Mouse (Mus musculus) G1E (cell line): ENCODE data around the gene 2010111I01Rik. TPM values are rescaled to one million over a fixed set of nuclear protein-coding genes. Genes with fewer than 3 reads are reported as not detected.
"Not testable (repeated sequence)": the region's sequence is repeated elsewhere in the genome, so short reads cannot be mapped to it uniquely, and the experiment has no call there.

Experiments
- ATAC-seq: 2 replicates; pipeline ENCODE4 v1.8.0; 2016; ENCODE audit warnings: mild to moderate bottlenecking; ENCODE audit not compliant: insufficient number of reproducible peaks, poor library complexity, low FRiP score, severe bottlenecking; ENCODE audit errors: extremely low read depth
- DNase-seq: peaks from one replicate; pipeline ENCODE4 v3.0.0; 2012; ENCODE audit warnings: low spot score
- H3K27me3 ChIP-seq: 2 replicates; pipeline ENCODE4 v1.6.1; 2012; ENCODE audit warnings: mild to moderate bottlenecking, low read length, inconsistent platforms; ENCODE audit not compliant: insufficient read depth
- H3K36me3 ChIP-seq: replicated peaks from 2 replicates; pipeline ENCODE3; 2012; ENCODE audit warnings: mild to moderate bottlenecking, inconsistent platforms
- H3K4me1 ChIP-seq: 2 replicates; pipeline ENCODE4 v1.6.1; 2012; ENCODE audit warnings: low read depth, low read length, inconsistent platforms, mixed read lengths; ENCODE audit not compliant: insufficient read depth
- H3K4me3 ChIP-seq: 2 replicates; pipeline ENCODE4 v1.5.1; 2012; ENCODE audit warnings: low read depth, mild to moderate bottlenecking, inconsistent platforms, low read length, moderate library complexity, mixed read lengths
- H3K9me3 ChIP-seq: replicated peaks from 2 replicates; pipeline ENCODE4 v1.6.1; 2012; ENCODE audit warnings: inconsistent platforms
- CTCF ChIP-seq: IDR thresholded peaks from 2 replicates; pipeline ENCODE4 v1.5.1; 2012; ENCODE audit warnings: low read depth, low read length, inconsistent platforms, mixed read lengths
- GATA1 ChIP-seq: IDR thresholded peaks from 2 replicates; pipeline ENCODE4 v1.6.1; 2012; ENCODE audit warnings: borderline replicate concordance, low read length, inconsistent platforms, mixed read lengths
- GATA2 ChIP-seq: IDR thresholded peaks from 2 replicates; pipeline ENCODE4 v1.6.1; 2012; ENCODE audit warnings: low read depth, low read length, inconsistent platforms, borderline replicate concordance
- POLR2AphosphoS5 ChIP-seq: IDR thresholded peaks from 2 replicates; pipeline ENCODE4 v1.6.1; 2012; ENCODE audit warnings: low read depth, low read length, inconsistent platforms; ENCODE audit not compliant: insufficient replicate concordance
- TAL1 ChIP-seq: conservative IDR thresholded peaks from 2 replicates; pipeline ENCODE4 v1.6.1; 2012; ENCODE audit warnings: low read depth, low read length, inconsistent platforms, mixed read lengths
- polyA plus RNA-seq: library from polyadenylated mRNA; stranded (reverse); fragments of >175 nt; gene quantifications from 2 replicates; pipeline ENCODE4 v1.2.3, GENCODE M21; 2012
- total RNA-seq, 2 experiments: library from RNA; stranded (forward) in 1 of 2; stranded (reverse) in 1 of 2; fragments of 200-1000 nt in 1 of 2; fragments of >200 nt in 1 of 2; fragmentation: Nextera tagmentation in 1 of 2; gene quantifications; 2 replicates each; pipeline ENCODE4 v1.2.3; 2014 to 2017

Gene 2010111I01Rik
- total and polyA plus RNA-seq, 3 experiments: 14.7 to 57.2 (median 22.2) TPM

DNA sequence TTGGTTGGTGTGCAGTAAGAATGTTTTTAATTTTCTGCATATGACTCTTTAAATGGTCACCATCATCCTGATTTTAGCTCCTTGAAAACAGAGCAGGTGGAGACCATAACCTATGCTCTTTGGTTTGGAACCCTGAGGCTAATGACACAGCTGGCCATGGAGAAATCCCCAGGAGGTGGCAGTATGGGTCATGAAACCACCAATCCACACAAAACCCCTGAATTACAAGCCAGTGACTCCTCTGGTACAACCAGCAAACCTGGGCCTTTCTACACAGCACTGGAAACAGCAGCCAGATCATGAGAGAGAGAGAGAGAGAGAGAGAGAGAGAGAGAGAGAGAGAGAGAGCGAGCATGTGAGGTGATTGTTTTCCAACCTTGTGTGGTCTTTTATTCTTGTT is 38.2 kb upstream of the 2010111I01Rik start:
- TF ChIP-seq CTCF: no peak
- no peak overlapping the region for H3K4me3 ChIP-seq
- no peaks in the 10 kb centered on the region for H3K27me3 ChIP-seq
- no peaks in the 10 kb centered on the region for H3K9me3 ChIP-seq
- H3K36me3 ChIP-seq: no peaks in the 10 kb centered on the region
- DNase-seq (no peak), ATAC-seq (no peak)
- H3K4me1 ChIP-seq: no peaks in the 10 kb centered on the region

DNA sequence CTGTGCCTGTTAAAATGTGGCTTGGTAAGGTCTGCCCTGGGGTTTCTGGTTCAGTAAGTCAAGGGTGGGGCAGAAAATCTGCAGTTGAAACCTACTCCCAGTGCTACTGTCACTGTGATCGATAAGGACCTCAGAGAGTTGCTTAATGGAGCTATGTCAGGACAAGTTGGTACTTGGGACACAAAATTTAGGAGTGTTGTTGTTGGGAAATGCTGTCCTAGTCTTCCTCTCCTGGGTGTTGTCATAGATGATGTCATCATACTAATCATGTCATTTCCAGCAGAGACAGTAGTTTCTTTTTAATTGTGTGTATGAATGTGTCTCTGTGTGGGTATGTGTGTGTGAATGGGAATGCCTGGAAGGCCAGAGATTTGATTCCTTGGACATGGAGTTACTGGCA is 37.2 kb upstream of the 2010111I01Rik start:
- no peaks in the 10 kb centered on the region for H3K36me3 ChIP-seq
- H3K4me3 ChIP-seq: no peak overlapping the region
- H3K27me3 ChIP-seq: no peaks in the 10 kb centered on the region
- no peak for DNase-seq
- no peaks in the 10 kb centered on the region for H3K9me3 ChIP-seq
- ATAC-seq: no peak
- H3K4me1 ChIP-seq: no peaks in the 10 kb centered on the region
- TF ChIP-seq CTCF (no peak), TAL1 (no peak), GATA1 (no peak), POLR2AphosphoS5 (no peak), GATA2 (no peak)

- ATAC-seq, H3K27me3 ChIP-seq, H3K9me3 ChIP-seq, DNase-seq, H3K4me3 ChIP-seq, H3K4me1 ChIP-seq, H3K36me3 ChIP-seq: not testable (repeated sequence)
These were observed 35.5 kb upstream of the 2010111I01Rik start for GRCm38 (mm10) chr13:62929144-62929543.

- TF ChIP-seq POLR2AphosphoS5 (no peak), TAL1 (no peak), CTCF (no peak), GATA2 (no peak), GATA1 (no peak)
- Histone ChIP-seq H3K36me3 (no peaks in the 10 kb centered on the region), H3K4me1 (no peaks in the 10 kb centered on the region), H3K27me3 (no peaks in the 10 kb centered on the region), H3K4me3 (no peak overlapping the region), H3K9me3 (no peaks in the 10 kb centered on the region)
- ATAC-seq: no peak
- DNase-seq: no peak
These were observed 34.8 kb upstream of the 2010111I01Rik start for GRCm38 (mm10) chr13:62929766-62930389.

- H3K27me3 ChIP-seq: peaks cover under 1% of the 10 kb centered on the region; the same call in 1 of the 2 replicates
- H3K4me1 ChIP-seq: no peaks in the 10 kb centered on the region
- ATAC-seq (no peak), DNase-seq (no peak)
- H3K4me3 ChIP-seq: no peak overlapping the region
- no peak for TF ChIP-seq CTCF
- TF ChIP-seq POLR2AphosphoS5: no peak
- TF ChIP-seq TAL1: no peak
- no peak for TF ChIP-seq GATA2
- TF ChIP-seq GATA1: no peak
- no peaks in the 10 kb centered on the region for H3K36me3 ChIP-seq
- no peaks in the 10 kb centered on the region for H3K9me3 ChIP-seq
These were observed 32.2 kb upstream of the 2010111I01Rik start for GRCm38 (mm10) chr13:62932452-62932851.

GRCm38 (mm10) chr13:62939371-62939770 is 25.3 kb upstream of the 2010111I01Rik start:
- DNase-seq: no peak
- Histone ChIP-seq H3K9me3 (no peaks in the 10 kb centered on the region), H3K27me3 (peaks cover 6% of the 10 kb centered on the region), H3K4me1 (no peaks in the 10 kb centered on the region), H3K4me3 (no peak overlapping the region), H3K36me3 (no peaks in the 10 kb centered on the region)
- no peak for TF ChIP-seq GATA1
- TF ChIP-seq TAL1: no peak
- no peak for TF ChIP-seq POLR2AphosphoS5
- TF ChIP-seq GATA2: no peak
- TF ChIP-seq CTCF: no peak
- ATAC-seq: no peak

- no peaks in the 10 kb centered on the region for H3K36me3 ChIP-seq
- TF ChIP-seq POLR2AphosphoS5 (no peak), TAL1 (no peak), GATA1 (no peak), CTCF (no peak), GATA2 (no peak)
- peaks cover 6% of the 10 kb centered on the region for H3K27me3 ChIP-seq
- no peak for ATAC-seq
- no peaks in the 10 kb centered on the region for H3K4me1 ChIP-seq
- no peak overlapping the region for H3K4me3 ChIP-seq
- no peak for DNase-seq
- no peaks in the 10 kb centered on the region for H3K9me3 ChIP-seq
These were observed 24.9 kb upstream of the 2010111I01Rik start for GRCm38 (mm10) chr13:62939797-62940196.
